Mouse (Mus musculus) embryo, embryonic 9.5 days (tissue): ENCODE data around the gene Rxylt1.

Source experiments
- DNase-seq: peaks from one replicate; pipeline ENCODE4 v3.0.0-alpha.2; 2017; ENCODE audit errors: extremely low spot score

Rxylt1 gene

GRCm38 (mm10) chr10:122044926-122045325, 52.2 kb downstream of the Rxylt1 start:
- no peak for DNase-seq

DNA sequence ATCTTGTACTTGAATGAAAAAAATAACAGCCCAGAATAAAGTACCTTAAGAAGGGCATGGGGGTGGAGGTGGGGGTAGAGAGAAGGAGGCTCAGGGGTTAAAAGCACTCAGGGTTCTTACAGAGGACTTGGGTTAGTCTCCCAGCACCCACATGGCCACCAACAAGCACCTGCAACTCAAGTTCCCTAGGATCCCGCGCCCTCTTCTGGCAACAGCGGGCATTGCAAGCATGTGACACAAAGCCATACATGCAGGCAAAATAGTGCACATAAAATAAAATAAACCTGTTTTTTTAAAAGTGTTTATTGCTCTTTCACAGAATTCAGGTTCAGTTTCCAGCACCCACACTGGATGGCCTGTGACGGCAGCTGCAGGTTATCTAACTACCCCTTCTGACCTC, 56.8 kb downstream of the Rxylt1 start:
- no peak for DNase-seq

DNA sequence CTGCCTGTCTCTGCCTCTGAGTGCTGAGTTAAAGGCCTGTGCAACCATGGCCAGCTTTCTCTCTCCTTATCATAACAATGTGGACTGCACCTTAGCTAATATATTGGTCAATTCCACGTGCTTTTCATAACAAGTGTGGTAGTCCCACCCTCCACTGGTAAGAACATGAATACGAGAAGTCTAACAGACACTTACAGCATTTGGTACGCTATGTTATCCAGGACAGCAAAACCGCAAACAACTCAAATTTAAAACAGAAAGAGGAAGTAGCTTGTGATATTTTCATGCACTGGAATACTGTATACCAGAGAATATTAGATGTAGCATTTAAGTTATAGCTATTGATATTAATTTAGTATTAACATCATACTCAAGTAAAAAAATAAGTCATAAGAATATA, 57.6 kb downstream of the Rxylt1 start:
- DNase-seq = no peak

DNA sequence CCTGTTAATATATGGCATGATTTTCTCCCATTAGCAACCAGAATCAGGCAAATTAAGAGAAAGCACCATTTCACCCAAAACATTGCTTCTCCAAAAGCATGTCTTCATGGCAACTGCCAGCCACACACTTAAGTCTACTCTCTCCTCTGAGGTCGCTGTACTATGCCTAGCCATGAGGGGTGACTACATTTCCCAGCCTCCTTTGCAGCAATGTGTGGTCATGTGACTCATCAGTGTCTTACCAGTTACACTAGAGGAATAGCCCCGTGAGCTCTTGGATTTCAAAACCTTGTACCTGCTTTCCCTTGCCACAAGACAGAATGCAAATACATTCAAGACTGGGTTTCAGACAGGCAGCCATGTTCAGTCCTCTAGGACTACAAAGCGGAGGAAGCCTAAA, 58.6 kb downstream of the Rxylt1 start:
- DNase-seq = no peak

DNA sequence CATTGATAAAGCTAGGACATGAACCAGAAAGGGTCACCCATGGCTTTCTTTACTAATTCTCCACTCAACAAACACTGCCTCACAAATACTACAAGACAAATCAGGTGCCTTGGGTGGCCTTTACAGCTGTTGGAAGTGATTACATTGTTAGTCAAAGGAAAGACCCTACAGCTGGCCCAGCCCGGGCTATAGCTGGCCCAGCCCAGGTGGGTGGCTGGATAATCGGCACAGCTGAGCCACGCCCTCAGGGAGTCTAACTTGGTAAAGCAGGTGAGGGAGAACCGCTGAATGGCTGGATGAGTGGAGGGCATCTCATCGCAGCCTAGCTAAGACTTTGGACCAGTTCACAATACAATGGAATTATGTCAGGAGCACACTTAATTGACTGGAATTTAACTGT, 63.9 kb downstream of the Rxylt1 start:
- no peak for DNase-seq

- no peak for DNase-seq
These were observed 66.8 kb downstream of the Rxylt1 start for GRCm38 (mm10) chr10:122030420-122030819.

DNA sequence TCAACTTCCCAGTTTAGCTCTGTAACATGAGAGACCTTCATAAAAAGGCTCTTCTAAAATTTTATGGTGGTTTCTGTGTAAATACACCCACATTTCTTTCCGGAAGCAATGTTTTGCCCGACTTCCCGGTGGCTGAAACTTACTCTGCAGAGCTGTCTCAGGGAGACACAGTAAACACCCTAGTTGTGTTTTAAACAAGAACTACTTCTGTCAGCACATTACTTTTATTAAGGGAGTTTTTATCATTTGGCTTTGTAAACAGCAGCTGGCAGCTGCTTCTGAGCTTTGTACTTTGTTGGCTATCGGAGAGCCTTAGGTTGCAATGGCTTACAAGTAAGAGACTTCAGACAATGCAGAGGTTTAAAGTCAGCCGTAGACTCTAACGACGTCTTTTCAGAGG, 67.4 kb downstream of the Rxylt1 start:
- no peak for DNase-seq
